Mouse (Mus musculus) mouse trophoblast stem cell (cell line): ENCODE measurements at regions not wholly inside any gene's neighbourhood (a gene's known extent, or its start where the extent isn't known, plus 50 kb on each side); places are given as distances from the start of the nearest gene placed in this dataset.

ENCODE experiments used
- in situ Hi-C, 2 experiments: fragments of 300-500 bp; cut with MseI, MboI; formaldehyde crosslinking; loops; 2 replicates in 1 of 2; 3 replicates in 1 of 2; pipeline ENCODE4 v1.15.1; 2025

GRCm38 (mm10) chr8:10870423-10871055 lies 137.7 kb downstream of the Irs2 start:
- in situ Hi-C loops = no loop called here

- in situ Hi-C loops = no loop called here
Observed at GRCm38 (mm10) chr8:10869866-10870265, 138.4 kb downstream of the Irs2 start.

- in situ Hi-C loops = no loop called here
Observed at GRCm38 (mm10) chr8:10866696-10867395, 141.4 kb downstream of the Irs2 start.

GRCm38 (mm10) chr8:10865941-10866513 lies 142.2 kb downstream of the Irs2 start:
- in situ Hi-C loops = no loop called here

- in situ Hi-C loops = no loop called here
Observed at GRCm38 (mm10) chr8:10865415-10865821, 142.8 kb downstream of the Irs2 start.

- in situ Hi-C loops = no loop called here
Observed at GRCm38 (mm10) chr8:10862442-10862841, 145.8 kb downstream of the Irs2 start.

- in situ Hi-C loops = no loop called here
Observed at GRCm38 (mm10) chr8:10860810-10861209, 147.4 kb downstream of the Irs2 start.

- in situ Hi-C loops = no loop called here
Observed at GRCm38 (mm10) chr8:10857874-10858273, 150.4 kb downstream of the Irs2 start.

GRCm38 (mm10) chr8:10856996-10857720 lies 151.1 kb downstream of the Irs2 start:
- in situ Hi-C loops = no loop called here

- in situ Hi-C loops = no loop called here
Observed at GRCm38 (mm10) chr8:10855696-10856095, 152.6 kb downstream of the Irs2 start.

GRCm38 (mm10) chr8:10855131-10855530 lies 153.1 kb downstream of the Irs2 start:
- in situ Hi-C loops = no loop called here

GRCm38 (mm10) chr8:10854600-10854999 lies 153.7 kb downstream of the Irs2 start:
- in situ Hi-C loops = no loop called here

- in situ Hi-C loops = no loop called here
Observed at GRCm38 (mm10) chr8:10853901-10854300, 154.4 kb downstream of the Irs2 start.

GRCm38 (mm10) chr8:10849916-10850315 lies 158.3 kb downstream of the Irs2 start:
- in situ Hi-C loops = no loop called here

GRCm38 (mm10) chr8:10845607-10846006 lies 162.7 kb downstream of the Irs2 start:
- in situ Hi-C loops = no loop called here

GRCm38 (mm10) chr8:10840853-10841531 lies 167.3 kb downstream of the Irs2 start:
- in situ Hi-C loops = no loop called here

GRCm38 (mm10) chr8:10840044-10840443 lies 168.2 kb downstream of the Irs2 start:
- in situ Hi-C loops = no loop called here

GRCm38 (mm10) chr8:10835054-10835453 lies 173.2 kb downstream of the Irs2 start:
- in situ Hi-C loops = no loop called here

GRCm38 (mm10) chr8:10831864-10832263 lies 176.4 kb downstream of the Irs2 start:
- in situ Hi-C loops = no loop called here

GRCm38 (mm10) chr8:10831277-10831676 lies 177.0 kb downstream of the Irs2 start:
- in situ Hi-C loops = no loop called here

- in situ Hi-C loops = no loop called here
Observed at GRCm38 (mm10) chr8:10830835-10831234, 177.4 kb downstream of the Irs2 start.

GRCm38 (mm10) chr8:10828580-10828979 lies 179.7 kb downstream of the Irs2 start:
- in situ Hi-C loops = no loop called here
